Mouse (Mus musculus) ES-Bruce4 (cell line): ENCODE data around the gene Kcna5.

ENCODE experiments used
- CTCF ChIP-seq: IDR thresholded peaks from one replicate; pipeline ENCODE4 v1.8.1; 2011; ENCODE audit warnings: low read depth, low read length
- EP300 ChIP-seq: IDR thresholded peaks from 2 replicates; pipeline ENCODE4 v1.6.1; 2011; ENCODE audit warnings: low read depth, low read length; ENCODE audit not compliant: insufficient read depth

DNA sequence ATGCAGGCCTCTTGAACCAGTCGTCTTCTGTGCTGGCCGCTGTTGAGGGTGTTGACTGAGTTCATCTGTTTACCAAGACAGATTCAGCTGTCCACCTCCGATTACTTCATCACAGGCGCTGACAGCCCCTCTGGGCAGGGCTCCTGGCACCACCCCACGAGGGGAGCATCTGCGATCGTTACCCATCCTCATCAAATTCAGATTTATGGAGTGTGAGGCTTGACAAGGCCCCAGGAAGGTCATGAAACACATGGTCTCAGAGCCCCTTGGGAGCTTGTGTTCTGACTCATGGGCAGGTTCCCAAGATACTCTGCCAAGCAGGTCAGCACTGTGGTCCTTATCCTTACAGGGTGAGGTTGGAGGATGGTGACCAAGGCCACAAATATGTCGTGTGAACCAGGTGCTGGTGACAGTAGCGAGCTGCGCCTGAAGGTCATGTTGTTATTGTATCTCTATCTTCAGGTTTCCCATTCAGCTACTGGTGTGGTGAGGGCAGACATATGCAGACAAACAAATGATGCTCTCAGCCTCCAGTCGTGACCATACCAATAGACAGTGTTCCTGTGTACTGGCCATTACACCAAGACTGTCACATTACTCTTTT is 51.8 kb downstream of the Kcna5 start:
- TF ChIP-seq EP300 (no peak), CTCF (no peak)
